Mouse (Mus musculus): Measurements from ENCODE around the gene Ltbp1.

The Ltbp1 gene

GRCm38 (mm10) chr17:75172685-75173205, 167.4 kb downstream of the Ltbp1 start:
- DNase-seq (ENCODE audit: low spot score in 2 of 2): no peak

- DNase-seq (ENCODE audit: low spot score in 2 of 2): no peak
Measured at GRCm38 (mm10) chr17:75174501-75174900, 169.1 kb downstream of the Ltbp1 start.

- peak in 1 of 2 experiments; percentile 17 for DNase-seq (ENCODE audit: low spot score in 2 of 2)
Measured at GRCm38 (mm10) chr17:75177920-75178867, 172.8 kb downstream of the Ltbp1 start.

- no peak for DNase-seq (ENCODE audit: low spot score in 2 of 2)
Measured at GRCm38 (mm10) chr17:75179001-75179400, 173.6 kb downstream of the Ltbp1 start.

- DNase-seq (ENCODE audit: low spot score in 2 of 2): no peak
Measured at GRCm38 (mm10) chr17:75180301-75180700, 174.9 kb downstream of the Ltbp1 start.

- DNase-seq (ENCODE audit: low spot score in 2 of 2): no peak
Measured at GRCm38 (mm10) chr17:75180956-75181588, 175.7 kb downstream of the Ltbp1 start.

GRCm38 (mm10) chr17:75182319-75183001, 177.1 kb downstream of the Ltbp1 start:
- no peak for DNase-seq (ENCODE audit: low spot score in 2 of 2)

DNA sequence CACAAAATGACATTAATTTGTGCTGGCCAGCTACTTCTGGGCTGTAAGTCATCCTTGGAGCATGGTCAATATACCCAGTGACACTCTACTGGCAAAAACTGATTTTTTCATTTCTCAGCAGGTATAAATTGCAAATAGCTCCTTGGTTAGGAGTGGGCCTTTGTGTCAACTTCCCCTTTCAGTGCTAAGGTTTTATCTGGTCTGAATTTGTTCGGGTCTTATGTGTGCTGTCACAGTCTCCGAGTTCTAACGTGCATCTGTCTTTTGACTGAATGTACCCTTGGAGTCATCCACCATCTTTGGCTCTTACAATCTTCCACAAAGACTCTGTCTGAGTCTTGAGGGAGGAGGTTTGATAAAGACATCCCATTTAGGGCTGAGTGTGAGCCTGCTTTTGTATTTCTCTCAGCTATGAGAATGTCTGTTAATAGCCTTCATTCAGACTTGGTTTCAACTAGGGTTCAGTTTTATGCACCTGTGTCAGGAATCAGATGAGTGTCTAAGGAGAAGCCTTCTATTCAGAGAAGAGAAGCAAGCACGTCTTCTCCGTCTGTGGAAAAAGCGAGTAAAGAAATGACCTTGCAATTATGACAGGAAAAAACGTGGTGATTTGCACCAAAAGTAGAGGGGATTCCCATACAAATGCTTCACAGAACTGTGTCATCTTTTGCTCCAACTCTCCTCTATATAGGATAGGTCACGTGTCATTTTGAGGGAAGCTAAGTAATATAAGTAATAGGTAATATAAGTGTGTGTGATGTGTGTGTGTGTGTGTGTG, 181.6 kb downstream of the Ltbp1 start:
- no peak for DNase-seq (ENCODE audit: low spot score in 2 of 2)

GRCm38 (mm10) chr17:75196952-75197351, 191.6 kb downstream of the Ltbp1 start:
- DNase-seq (ENCODE audit: low spot score in 2 of 2): no peak

DNA sequence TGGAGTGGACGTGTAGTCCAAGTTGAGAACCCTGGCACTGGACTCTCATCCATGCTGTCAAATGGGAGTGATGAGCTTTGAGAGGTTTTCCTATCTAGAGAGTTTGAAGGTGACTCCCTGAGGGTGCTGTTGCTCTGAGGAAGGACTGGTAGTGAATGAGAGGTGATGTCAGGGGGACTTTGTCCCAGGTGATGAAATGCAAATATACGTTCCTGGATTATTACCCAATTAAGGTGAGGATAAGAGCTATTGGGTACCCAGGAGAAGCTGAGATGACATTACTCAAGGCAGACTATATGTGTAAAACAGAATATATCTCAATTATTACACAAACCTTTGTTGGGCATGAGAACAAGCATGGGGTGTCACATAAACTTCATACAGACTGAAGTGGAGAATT, 193.4 kb downstream of the Ltbp1 start:
- DNase-seq (ENCODE audit: low spot score in 2 of 2): no peak

DNA sequence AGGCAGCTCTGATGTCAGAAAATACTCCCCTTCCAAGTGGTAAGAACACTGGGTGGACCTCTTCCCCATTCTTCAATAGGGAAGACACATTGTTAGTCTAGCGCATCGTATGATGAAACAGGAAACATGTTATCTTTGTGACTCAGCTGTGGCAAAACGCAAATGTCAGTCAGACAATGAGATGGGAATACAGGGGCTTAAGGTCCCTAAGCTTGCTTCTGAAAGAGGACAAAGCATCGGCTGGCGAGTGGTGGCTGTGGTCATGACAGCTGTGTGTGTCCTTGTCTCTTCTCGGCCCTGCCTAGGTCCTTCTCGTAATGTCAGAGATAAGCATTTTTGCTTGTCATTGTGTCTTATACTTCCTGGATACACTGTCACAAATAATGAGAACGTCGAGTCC, 194.3 kb downstream of the Ltbp1 start:
- no peak for DNase-seq (ENCODE audit: low spot score in 2 of 2)

GRCm38 (mm10) chr17:75202314-75202713, 196.9 kb downstream of the Ltbp1 start:
- no peak for DNase-seq (ENCODE audit: low spot score in 2 of 2)

DNA sequence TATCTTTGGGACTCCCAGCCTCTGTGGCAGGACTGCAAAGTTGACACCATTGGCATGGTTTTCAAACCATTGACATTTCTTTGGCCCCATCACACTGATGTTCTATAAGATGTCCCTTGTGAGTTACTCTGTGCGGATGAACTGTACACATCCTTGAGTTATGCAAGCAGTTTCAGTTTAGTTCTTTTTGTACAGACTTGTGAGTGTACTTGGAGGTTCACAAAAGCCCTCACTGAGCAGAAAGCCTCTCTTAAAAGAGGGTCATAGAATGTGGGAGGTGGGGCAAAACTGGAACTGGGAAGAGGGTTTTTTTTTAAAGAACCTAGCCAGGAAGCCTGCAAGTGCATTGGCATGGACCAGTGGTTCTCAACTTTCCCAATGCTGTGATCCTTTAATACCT, 198.7 kb downstream of the Ltbp1 start:
- no peak for DNase-seq (ENCODE audit: low spot score in 2 of 2)

DNA sequence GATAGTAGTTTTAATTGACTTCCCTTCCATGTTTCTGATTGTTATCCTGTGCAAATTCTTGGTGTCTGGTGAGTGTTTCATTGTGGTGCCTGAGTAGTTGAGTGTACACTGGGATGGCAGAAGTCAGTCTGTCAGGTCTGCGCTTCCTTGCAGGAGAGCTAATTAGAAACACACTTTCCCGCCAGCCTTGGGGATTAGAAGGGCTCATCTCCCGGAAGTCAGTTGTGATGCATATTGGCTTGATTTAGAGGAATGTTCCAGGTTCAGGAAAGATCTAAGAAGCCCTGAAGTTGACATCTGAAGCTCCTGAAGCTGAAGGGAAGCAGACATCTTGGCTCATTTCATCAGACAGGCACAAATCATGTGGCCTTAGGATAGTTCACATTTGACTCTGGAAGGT, 200.9 kb downstream of the Ltbp1 start:
- DNase-seq (ENCODE audit: low spot score in 2 of 2): no peak

GRCm38 (mm10) chr17:75208164-75208698, 202.9 kb downstream of the Ltbp1 start:
- no peak for DNase-seq (ENCODE audit: low spot score in 2 of 2)

- no peak for DNase-seq (ENCODE audit: low spot score in 2 of 2)
Measured at GRCm38 (mm10) chr17:75210526-75210925, 205.2 kb downstream of the Ltbp1 start.

GRCm38 (mm10) chr17:75216362-75216761, 211.0 kb downstream of the Ltbp1 start:
- DNase-seq (ENCODE audit: low spot score in 2 of 2): no peak

DNA sequence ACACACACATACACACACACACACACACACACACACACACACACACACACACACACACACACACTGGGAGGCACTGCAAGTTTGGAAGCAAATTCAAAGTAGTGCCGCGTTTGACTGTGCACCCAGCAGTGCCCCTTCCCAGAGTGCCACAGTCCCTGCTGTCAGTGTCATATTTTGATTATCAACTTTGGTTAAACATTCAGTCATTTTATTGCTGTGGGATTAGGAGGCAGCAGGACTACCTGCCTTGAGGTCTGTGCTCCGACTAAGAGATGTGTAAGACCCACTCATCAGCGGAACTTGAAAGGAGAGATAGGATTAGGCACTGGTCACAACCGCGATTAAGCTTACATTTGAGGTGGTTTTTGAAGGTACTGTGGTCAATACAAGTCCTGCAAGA, 213.3 kb downstream of the Ltbp1 start:
- DNase-seq (ENCODE audit: low spot score in 2 of 2): no peak

DNA sequence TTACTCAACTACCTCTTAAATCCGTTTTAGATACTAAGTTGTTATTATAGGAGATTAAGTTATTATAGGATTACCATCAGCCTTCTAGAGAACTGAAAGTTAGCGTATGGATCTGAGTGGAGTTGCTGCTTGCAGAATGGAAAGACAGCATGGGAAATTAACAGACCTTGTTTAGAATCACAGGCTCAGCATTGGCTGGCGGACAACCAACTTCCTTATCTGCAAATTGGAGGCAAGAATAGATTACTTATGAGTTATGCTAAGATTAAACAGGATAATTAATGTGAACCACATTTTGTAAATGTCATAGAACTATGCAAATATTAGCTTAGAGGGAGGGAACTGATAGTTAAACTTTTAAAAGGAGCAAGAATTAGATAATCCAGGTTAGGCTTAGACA, 223.0 kb downstream of the Ltbp1 start:
- DNase-seq (ENCODE audit: low spot score in 2 of 2): no peak

DNA sequence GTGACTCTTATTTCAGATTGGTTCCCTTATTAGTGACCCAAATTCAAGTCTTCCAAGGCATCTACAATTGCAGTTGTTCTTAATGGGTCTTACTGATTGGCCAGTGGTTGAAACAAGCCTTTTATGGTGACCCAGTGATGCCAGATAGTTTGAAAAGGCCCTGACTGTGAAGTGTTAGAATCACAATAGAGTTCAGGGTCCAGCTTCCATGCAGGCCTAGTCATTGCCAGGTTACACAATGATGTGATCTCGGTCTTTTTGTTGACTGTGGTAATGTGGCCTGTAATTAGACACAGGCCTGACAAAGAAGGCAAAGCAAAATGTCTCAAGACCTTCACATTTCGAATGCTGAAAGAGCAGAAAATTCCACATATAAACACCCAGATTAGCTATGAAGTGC, 227.8 kb downstream of the Ltbp1 start:
- DNase-seq (ENCODE audit: low spot score in 2 of 2): no peak

- no peak for DNase-seq (ENCODE audit: low spot score in 2 of 2)
Measured at GRCm38 (mm10) chr17:75233923-75234322, 228.6 kb downstream of the Ltbp1 start.
